Mouse (Mus musculus) stomach, embryonic 14.5 days (tissue): ENCODE results near the gene Vmn1r57. TPM values are rescaled to one million over a fixed set of nuclear protein-coding genes. Genes with fewer than 3 reads are reported as not detected.
"Not testable (repeated sequence)": the region's sequence is repeated elsewhere in the genome, so short reads cannot be mapped to it uniquely, and the experiment has no call there.

ENCODE experiments used
- ATAC-seq: fragments of 200-750 bp; cut with Nextera tagmentation; 2 replicates; pipeline ENCODE4 v1.8.0; 2017; ENCODE audit warnings: low read depth, moderate TSS enrichment; ENCODE audit not compliant: insufficient number of reproducible peaks, insufficient read depth, low FRiP score
- H3K27ac ChIP-seq: fragments of 300-500 bp; sonication (generic); 2 replicates; pipeline ENCODE4 v1.5.1; 2014; ENCODE audit warnings: mild to moderate bottlenecking, low read length, moderate library complexity, mixed read lengths
- H3K27me3 ChIP-seq: fragments of 300-500 bp; sonication (generic); 2 replicates; pipeline ENCODE4 v1.6.1; 2014; ENCODE audit warnings: low read length, control low read depth, mixed read lengths; ENCODE audit not compliant: control insufficient read depth, insufficient read depth
- H3K36me3 ChIP-seq: fragments of 300-500 bp; sonication (generic); 2 replicates; pipeline ENCODE4 v1.6.1; 2014; ENCODE audit warnings: mild to moderate bottlenecking, control low read depth, low read length, moderate library complexity, mixed read lengths; ENCODE audit not compliant: control insufficient read depth, insufficient read depth
- H3K4me1 ChIP-seq: fragments of 300-500 bp; sonication (generic); 2 replicates; pipeline ENCODE4 v1.6.1; 2014; ENCODE audit warnings: low read length, control low read depth, mixed read lengths; ENCODE audit not compliant: control insufficient read depth, insufficient read depth
- H3K4me2 ChIP-seq: fragments of 300-500 bp; sonication (generic); replicated peaks from 2 replicates; pipeline ENCODE4 v1.6.1; 2014; ENCODE audit warnings: low read depth, low read length, control low read depth
- H3K4me3 ChIP-seq: fragments of 300-500 bp; sonication (generic); 2 replicates; pipeline ENCODE4 v1.5.1; 2014; ENCODE audit warnings: low read depth, low read length, control low read depth
- H3K9ac ChIP-seq: fragments of 300-500 bp; sonication (generic); replicated peaks from 2 replicates; pipeline ENCODE4 v1.6.1; 2014; ENCODE audit warnings: low read depth, mild to moderate bottlenecking, control low read depth, low read length, moderate library complexity, mixed read lengths
- H3K9me3 ChIP-seq: fragments of 300-500 bp; sonication (generic); 2 replicates; pipeline ENCODE4 v1.6.1; 2016; ENCODE audit warnings: low read depth, low read length, control low read depth; ENCODE audit not compliant: control insufficient read depth
- WGBS: fragments of 180-500 bp; shearing (Covaris S2); extraction: QIAGEN DNeasy Blood & Tissue Kit; methylation state at CpG from one replicate; pipeline ENCODE4 v1.1.7; 2014; 5-methylcytosine and 5-hydroxymethylcytosine counted together
- polyA plus RNA-seq: library from polyadenylated mRNA; unstranded; fragments of >200 nt; fragmentation: Nextera tagmentation; extraction: Ambion mirVana; gene quantifications from 2 replicates; pipeline ENCODE4 v1.2.1, GENCODE M21; 2014

Vmn1r57 gene
- polyA plus RNA-seq = not detected in 2 replicates

GRCm38 (mm10) chr7:5218193-5218592 is at the start of gene Vmn1r57:
Gene Vmn1r57, plus strand, starts transcription at chr7:5218493.
- not testable (repeated sequence) for H3K27ac ChIP-seq, H3K4me1 ChIP-seq, ATAC-seq, H3K9ac ChIP-seq, H3K4me2 ChIP-seq, H3K4me3 ChIP-seq, H3K27me3 ChIP-seq, H3K36me3 ChIP-seq, H3K9me3 ChIP-seq
- 53% methylated on average over 1 of the region's 1 CpGs for WGBS

GRCm38 (mm10) chr7:5196647-5197046 is 21.6 kb upstream of the Vmn1r57 start, which contains the start of gene Vmn1r56:
Gene Vmn1r56, minus strand, starts transcription at chr7:5196747.
- H3K9ac ChIP-seq, H3K27ac ChIP-seq, ATAC-seq: not testable (repeated sequence)

GRCm38 (mm10) chr7:5263051-5263450 is 44.8 kb downstream of the Vmn1r57 start:
- Histone ChIP-seq H3K27me3 (no peaks in the 10 kb centered on the region), H3K9me3 (no peaks in the 10 kb centered on the region), H3K36me3 (no peaks in the 10 kb centered on the region), H3K9ac (no peak overlapping the region), H3K4me3 (no peak overlapping the region), H3K4me2 (no peak overlapping the region), H3K4me1 (no peaks in the 10 kb centered on the region), H3K27ac (no peak overlapping the region)
- 71% methylated on average over 3 of the region's 3 CpGs for WGBS
- no peak for ATAC-seq

More at GRCm38 (mm10) chr7:5196647-5197046, 21.6 kb upstream of the Vmn1r57 start, which contains the start of gene Vmn1r56:
- H3K4me3 ChIP-seq, H3K4me2 ChIP-seq, H3K9me3 ChIP-seq, H3K36me3 ChIP-seq, H3K4me1 ChIP-seq, H3K27me3 ChIP-seq: not testable (repeated sequence)

Other genes starting within 250 kb of the Vmn1r57 start
- 0.07 TPM in 1 of 2 replicates, not detected in the other for gene Sbk3, start 247.3 kb upstream of the Vmn1r57 start, polyA plus RNA-seq
- gene Zfp579, start 222.3 kb upstream of the Vmn1r57 start, polyA plus RNA-seq = 39.5 and 48.8 TPM in 2 replicates
- 14.1 and 18.0 TPM in 2 replicates for gene Zfp524, start 204.1 kb upstream of the Vmn1r57 start, polyA plus RNA-seq
- gene Fiz1, start 203.8 kb upstream of the Vmn1r57 start, polyA plus RNA-seq = 33.0 and 35.7 TPM in 2 replicates
- gene Gm44973, start 203.0 kb upstream of the Vmn1r57 start, polyA plus RNA-seq = 1.2 and 3.3 TPM in 2 replicates
- gene Zfp865, start 198.1 kb upstream of the Vmn1r57 start, polyA plus RNA-seq = 8.9 and 9.1 TPM in 2 replicates
- 22.4 and 25.0 TPM in 2 replicates for gene Ccdc106, start 197.9 kb upstream of the Vmn1r57 start, polyA plus RNA-seq
- gene 4632433K11Rik, start 184.4 kb upstream of the Vmn1r57 start, polyA plus RNA-seq = not detected in 2 replicates
- 4.6 and 6.2 TPM in 2 replicates for gene Zfp784, start 180.0 kb upstream of the Vmn1r57 start, polyA plus RNA-seq
- 35.7 and 44.1 TPM in 2 replicates for gene Zfp580, start 167.0 kb upstream of the Vmn1r57 start, polyA plus RNA-seq
- gene U2af2, start 156.3 kb upstream of the Vmn1r57 start, polyA plus RNA-seq = 106 and 119 TPM in 2 replicates
- gene Epn1, start 138.3 kb upstream of the Vmn1r57 start, polyA plus RNA-seq = 63.2 and 63.4 TPM in 2 replicates
- not detected in 2 replicates for gene Rfpl4, start 101.5 kb upstream of the Vmn1r57 start, polyA plus RNA-seq
- 0.25 TPM in 1 of 2 replicates, not detected in the other for gene Rasl2-9, start 92.5 kb upstream of the Vmn1r57 start, polyA plus RNA-seq
- gene Vmn1r55, start 68.8 kb upstream of the Vmn1r57 start, polyA plus RNA-seq = not detected in 2 replicates
- gene Vmn1r56, start 21.7 kb upstream of the Vmn1r57 start, polyA plus RNA-seq = not detected in 2 replicates
- gene Gm5065, start 132.0 kb downstream of the Vmn1r57 start, polyA plus RNA-seq = not detected in 2 replicates
- gene Nlrp2, start 132.5 kb downstream of the Vmn1r57 start, polyA plus RNA-seq = not detected in 2 replicates
- not detected in 2 replicates for gene Vmn1r58, start 194.9 kb downstream of the Vmn1r57 start, polyA plus RNA-seq
- not detected in 2 replicates for gene Vmn1r59, start 238.3 kb downstream of the Vmn1r57 start, polyA plus RNA-seq